Mouse (Mus musculus): ENCODE results near the gene Smpd2. TPM values are rescaled to one million over a fixed set of nuclear protein-coding genes. Genes with fewer than 3 reads are reported as not detected.

Smpd2 gene
- polyA plus RNA-seq, 1 experiment from 2014 or later, result 70.4 TPM

GRCm38 (mm10) chr10:41482446-41482845 is 7.7 kb downstream of the Smpd2 start:
- 90% methylated on average over 7 of the region's 7 CpGs for WGBS
- ATAC-seq (replicated peaks; ENCODE audit: low FRiP score, low read depth) (no peak), DNase-seq (ENCODE audit: low spot score) (no peak)
- Histone ChIP-seq H3K27me3 (ENCODE audit: insufficient read depth, low read length) (no peaks in the 10 kb centered on the region), H3K4me2 (ENCODE audit: low read length) (no peak overlapping the region), H3K4me1 (replicated peaks; ENCODE audit: insufficient read depth, low read length) (peaks cover 3% of the 10 kb centered on the region; the same call in 1 of the 2 replicates), H3K4me3 (replicated peaks; ENCODE audit: low read depth, low read length) (no peak overlapping the region), H3K36me3 (ENCODE audit: insufficient read depth, low read length) (peaks cover 30% of the 10 kb centered on the region), H3K27ac (no peak overlapping the region), H3K9me3 (replicated peaks; ENCODE audit: low read length) (no peaks in the 10 kb centered on the region), H3K9ac (ENCODE audit: low read depth, low read length) (no peak overlapping the region)
- no peak for TF ChIP-seq CTCF (IDR thresholded peaks at IDR 0.05; ENCODE audit: low read depth)

- Histone ChIP-seq H3K9ac (ENCODE audit: low read depth, low read length) (no peak overlapping the region), H3K9me3 (replicated peaks; ENCODE audit: low read length) (no peaks in the 10 kb centered on the region), H3K4me3 (replicated peaks; ENCODE audit: low read depth, low read length) (no peak overlapping the region), H3K27me3 (ENCODE audit: insufficient read depth, low read length) (no peaks in the 10 kb centered on the region), H3K4me1 (replicated peaks; ENCODE audit: insufficient read depth, low read length) (peaks cover 4% of the 10 kb centered on the region), H3K4me2 (ENCODE audit: low read length) (no peak overlapping the region), H3K36me3 (ENCODE audit: insufficient read depth, low read length) (peaks cover 21% of the 10 kb centered on the region; the same call in 1 of the 2 replicates), H3K27ac (no peak overlapping the region)
- ATAC-seq (replicated peaks; ENCODE audit: low FRiP score, low read depth) (no peak), DNase-seq (ENCODE audit: low spot score) (no peak)
- TF ChIP-seq CTCF (IDR thresholded peaks at IDR 0.05; ENCODE audit: low read depth), result no peak
- 75% methylated on average over 33 of the region's 33 CpGs for WGBS
Observed at GRCm38 (mm10) chr10:41480938-41481880, 9.0 kb downstream of the Smpd2 start.

GRCm38 (mm10) chr10:41479961-41480360 is 10.2 kb downstream of the Smpd2 start:
- DNase-seq (ENCODE audit: low spot score) (no peak), ATAC-seq (replicated peaks; ENCODE audit: low FRiP score, low read depth) (no peak)
- TF ChIP-seq CTCF (IDR thresholded peaks at IDR 0.05; ENCODE audit: low read depth), result no peak
- WGBS, result 87% methylated on average over 3 of the region's 3 CpGs
- H3K36me3 ChIP-seq (ENCODE audit: insufficient read depth, low read length), result peaks cover 12% of the 10 kb centered on the region; the same call in 1 of the 2 replicates
- H3K9me3 ChIP-seq (replicated peaks; ENCODE audit: low read length), result no peaks in the 10 kb centered on the region
- no peak overlapping the region for H3K27ac ChIP-seq
- H3K4me2 ChIP-seq (ENCODE audit: low read length), result no peak overlapping the region
- H3K9ac ChIP-seq (ENCODE audit: low read depth, low read length), result no peak overlapping the region
- H3K4me1 ChIP-seq (replicated peaks; ENCODE audit: insufficient read depth, low read length), result peaks cover 9% of the 10 kb centered on the region
- no peaks in the 10 kb centered on the region for H3K27me3 ChIP-seq (ENCODE audit: insufficient read depth, low read length)
- no peak overlapping the region for H3K4me3 ChIP-seq (replicated peaks; ENCODE audit: low read depth, low read length)

- no peaks in the 10 kb centered on the region for H3K9me3 ChIP-seq (replicated peaks; ENCODE audit: low read length)
Observed at GRCm38 (mm10) chr10:41477278-41478181, 12.6 kb downstream of the Smpd2 start.

GRCm38 (mm10) chr10:41477018-41477277 is 13.2 kb downstream of the Smpd2 start:
- Histone ChIP-seq H3K27me3 (ENCODE audit: insufficient read depth, low read length) (no peaks in the 10 kb centered on the region), H3K4me2 (ENCODE audit: low read length) (peak overlapping the region; percentile 72), H3K27ac (peak overlapping the region; percentile 73), H3K9me3 (replicated peaks; ENCODE audit: low read length) (no peaks in the 10 kb centered on the region), H3K36me3 (ENCODE audit: insufficient read depth, low read length) (no peaks in the 10 kb centered on the region), H3K4me1 (replicated peaks; ENCODE audit: insufficient read depth, low read length) (peaks cover 9% of the 10 kb centered on the region), H3K9ac (ENCODE audit: low read depth, low read length) (peak overlapping the region; percentile 56), H3K4me3 (replicated peaks; ENCODE audit: low read depth, low read length) (peak overlapping the region; percentile 54)
- no peak for TF ChIP-seq CTCF (IDR thresholded peaks at IDR 0.05; ENCODE audit: low read depth)
- WGBS, result 1% methylated on average over 9 of the region's 9 CpGs
- ATAC-seq (replicated peaks; ENCODE audit: low FRiP score, low read depth) (no peak), DNase-seq (ENCODE audit: low spot score) (peak; percentile 58)

More at GRCm38 (mm10) chr10:41477278-41478181, 12.6 kb downstream of the Smpd2 start:
- 5% methylated on average over 20 of the region's 20 CpGs for WGBS
- TF ChIP-seq CTCF (IDR thresholded peaks at IDR 0.05; ENCODE audit: low read depth), result no peak
- Histone ChIP-seq H3K27ac (peak overlapping the region; percentile 73), H3K4me1 (replicated peaks; ENCODE audit: insufficient read depth, low read length) (peaks cover 9% of the 10 kb centered on the region), H3K4me3 (replicated peaks; ENCODE audit: low read depth, low read length) (peak overlapping the region; percentile 54), H3K27me3 (ENCODE audit: insufficient read depth, low read length) (no peaks in the 10 kb centered on the region), H3K36me3 (ENCODE audit: insufficient read depth, low read length) (no peaks in the 10 kb centered on the region), H3K4me2 (ENCODE audit: low read length) (peak overlapping the region; percentile 72), H3K9ac (ENCODE audit: low read depth, low read length) (peak overlapping the region; percentile 56; the same call in 1 of the 2 replicates)
- peak; percentile 73 for ATAC-seq (replicated peaks; ENCODE audit: low FRiP score, low read depth)
- DNase-seq (ENCODE audit: low spot score), result peak; percentile 93

All from kidney, postnatal 0 days (tissue).